Mouse (Mus musculus) hindbrain, embryonic 15.5 days (tissue): ENCODE measurements around the gene Ccdc38. TPM values are rescaled to one million over a fixed set of nuclear protein-coding genes. Genes with fewer than 3 reads are reported as not detected.

Source experiments
- ATAC-seq: fragments of 200-750 bp; cut with Nextera tagmentation; 2 replicates; pipeline ENCODE4 v1.8.0; 2017; ENCODE audit warnings: low read depth, moderate number of reproducible peaks, moderate TSS enrichment; ENCODE audit not compliant: low FRiP score
- H3K27ac ChIP-seq: fragments of 300-500 bp; sonication (generic); replicated peaks from 2 replicates; pipeline ENCODE4 v1.5.1; 2015; ENCODE audit warnings: mild to moderate bottlenecking, inconsistent platforms
- H3K27me3 ChIP-seq: fragments of 300-500 bp; sonication (generic); 2 replicates; pipeline ENCODE4 v1.6.1; 2015; ENCODE audit warnings: control low read depth, inconsistent platforms
- H3K36me3 ChIP-seq: fragments of 300-500 bp; sonication (generic); 2 replicates; pipeline ENCODE4 v1.6.1; 2015; ENCODE audit warnings: control low read depth, inconsistent platforms
- H3K4me1 ChIP-seq: fragments of 300-500 bp; sonication (generic); replicated peaks from 2 replicates; pipeline ENCODE4 v1.6.1; 2015; ENCODE audit warnings: control low read depth, inconsistent platforms
- H3K4me2 ChIP-seq: fragments of 300-500 bp; sonication (generic); 2 replicates; pipeline ENCODE4 v1.6.1; 2015; ENCODE audit warnings: moderate library complexity, mild to moderate bottlenecking, inconsistent platforms
- H3K4me3 ChIP-seq: fragments of 300-500 bp; sonication (generic); 2 replicates; pipeline ENCODE4 v1.5.1; 2015; ENCODE audit warnings: mild to moderate bottlenecking, inconsistent platforms
- H3K9ac ChIP-seq: fragments of 300-500 bp; sonication (generic); 2 replicates; pipeline ENCODE4 v1.6.1; 2015; ENCODE audit warnings: inconsistent platforms
- H3K9me3 ChIP-seq: fragments of 300-500 bp; sonication (generic); 2 replicates; pipeline ENCODE4 v1.6.1; 2016; ENCODE audit warnings: control low read depth, inconsistent platforms
- WGBS: fragments of 180-500 bp; shearing (Covaris S2); methylation state at CpG from one replicate; pipeline ENCODE4 v1.1.7; 2015; 5-methylcytosine and 5-hydroxymethylcytosine counted together
- polyA plus RNA-seq: library from polyadenylated mRNA; unstranded; fragments of >200 nt; fragmentation: Nextera tagmentation; extraction: Ambion mirVana; gene quantifications from 2 replicates; pipeline ENCODE4 v1.2.1, GENCODE M21; 2015

Gene Ccdc38
- polyA plus RNA-seq: 0.35 and 0.39 TPM in 2 replicates

- 69% methylated on average over 17 of the region's 17 CpGs for WGBS
- H3K4me2 ChIP-seq: peak within 1 kb of the TSS; percentile 88
- H3K27ac ChIP-seq: no peak within 1 kb of the TSS
- H3K36me3 ChIP-seq: no peaks in the 10 kb centered on the region
- peaks cover 12% of the 10 kb centered on the region for H3K4me1 ChIP-seq
- H3K27me3 ChIP-seq: 0 out of 2 replicates have a peak, but pooled peaks cover 2% of the 10 kb centered on the region
- peak; percentile 5; the same call in 1 of the 2 replicates for ATAC-seq
- peak within 1 kb of the TSS; percentile 45 for H3K9ac ChIP-seq
- peak within 1 kb of the TSS; percentile 42 for H3K4me3 ChIP-seq
- H3K9me3 ChIP-seq: no peaks in the 10 kb centered on the region
Observed at GRCm38 (mm10) chr10:93540431-93541210, at the start of gene Ccdc38. TSS of gene Ccdc38 (plus strand) at chr10:93540632.

- 51% methylated on average over 10 of the region's 10 CpGs for WGBS
- no peak overlapping the region for H3K9ac ChIP-seq
- H3K27me3 ChIP-seq: no peaks in the 10 kb centered on the region
- H3K4me2 ChIP-seq: no peak overlapping the region
- no peak overlapping the region for H3K27ac ChIP-seq
- no peaks in the 10 kb centered on the region for H3K36me3 ChIP-seq
- no peak overlapping the region for H3K4me3 ChIP-seq
- ATAC-seq: no peak
- H3K4me1 ChIP-seq: no peaks in the 10 kb centered on the region
- H3K9me3 ChIP-seq: no peaks in the 10 kb centered on the region
Observed at GRCm38 (mm10) chr10:93500864-93501263, 39.6 kb upstream of the Ccdc38 start.

- Histone ChIP-seq H3K9ac (no peak overlapping the region), H3K4me1 (no peaks in the 10 kb centered on the region), H3K27ac (no peak overlapping the region), H3K36me3 (no peaks in the 10 kb centered on the region), H3K4me3 (no peak overlapping the region), H3K4me2 (no peak overlapping the region), H3K27me3 (no peaks in the 10 kb centered on the region), H3K9me3 (no peaks in the 10 kb centered on the region)
- WGBS: 82% methylated on average over 10 of the region's 10 CpGs
- no peak for ATAC-seq
Observed at GRCm38 (mm10) chr10:93501346-93501745, 39.1 kb upstream of the Ccdc38 start.

GRCm38 (mm10) chr10:93508383-93508970 is 32.0 kb upstream of the Ccdc38 start:
- H3K4me3 ChIP-seq: no peak overlapping the region
- H3K27me3 ChIP-seq: no peaks in the 10 kb centered on the region
- no peak overlapping the region for H3K27ac ChIP-seq
- no peak for ATAC-seq
- 66% methylated on average over 7 of the region's 7 CpGs for WGBS
- no peaks in the 10 kb centered on the region for H3K4me1 ChIP-seq
- no peak overlapping the region for H3K4me2 ChIP-seq
- H3K9me3 ChIP-seq: no peaks in the 10 kb centered on the region
- no peaks in the 10 kb centered on the region for H3K36me3 ChIP-seq
- H3K9ac ChIP-seq: no peak overlapping the region

GRCm38 (mm10) chr10:93509532-93510153 is 30.8 kb upstream of the Ccdc38 start:
- WGBS: 93% methylated on average over 15 of the region's 15 CpGs
- Histone ChIP-seq H3K36me3 (no peaks in the 10 kb centered on the region), H3K4me3 (no peak overlapping the region), H3K27me3 (no peaks in the 10 kb centered on the region), H3K4me2 (no peak overlapping the region), H3K9ac (no peak overlapping the region), H3K27ac (no peak overlapping the region), H3K4me1 (no peaks in the 10 kb centered on the region), H3K9me3 (no peaks in the 10 kb centered on the region)
- ATAC-seq: no peak

- Histone ChIP-seq H3K4me3 (no peak overlapping the region), H3K36me3 (no peaks in the 10 kb centered on the region), H3K9ac (no peak overlapping the region), H3K27me3 (no peaks in the 10 kb centered on the region), H3K4me1 (no peaks in the 10 kb centered on the region), H3K9me3 (no peaks in the 10 kb centered on the region), H3K27ac (no peak overlapping the region), H3K4me2 (no peak overlapping the region)
- 27% methylated on average over 1 of the region's 1 CpGs for WGBS
- no peak for ATAC-seq
Observed at GRCm38 (mm10) chr10:93515419-93515818, 25.0 kb upstream of the Ccdc38 start.

- Histone ChIP-seq H3K4me2 (no peak overlapping the region), H3K4me1 (no peaks in the 10 kb centered on the region), H3K9me3 (no peaks in the 10 kb centered on the region), H3K27me3 (no peaks in the 10 kb centered on the region), H3K36me3 (no peaks in the 10 kb centered on the region), H3K4me3 (no peak overlapping the region), H3K27ac (no peak overlapping the region), H3K9ac (no peak overlapping the region)
- WGBS: 89% methylated on average over 12 of the region's 12 CpGs
- ATAC-seq: no peak
Observed at GRCm38 (mm10) chr10:93515927-93516326, 24.5 kb upstream of the Ccdc38 start.

GRCm38 (mm10) chr10:93517754-93518153 is 22.7 kb upstream of the Ccdc38 start:
- Histone ChIP-seq H3K27me3 (no peaks in the 10 kb centered on the region), H3K4me3 (no peak overlapping the region), H3K36me3 (no peaks in the 10 kb centered on the region), H3K9ac (no peak overlapping the region), H3K4me2 (no peak overlapping the region), H3K4me1 (no peaks in the 10 kb centered on the region), H3K27ac (no peak overlapping the region), H3K9me3 (no peaks in the 10 kb centered on the region)
- ATAC-seq: no peak
- 42% methylated on average over 4 of the region's 4 CpGs for WGBS

GRCm38 (mm10) chr10:93518186-93518585 is 22.2 kb upstream of the Ccdc38 start:
- H3K36me3 ChIP-seq: no peaks in the 10 kb centered on the region
- H3K4me3 ChIP-seq: no peak overlapping the region
- no peaks in the 10 kb centered on the region for H3K27me3 ChIP-seq
- no peak overlapping the region for H3K27ac ChIP-seq
- no peaks in the 10 kb centered on the region for H3K9me3 ChIP-seq
- no peak for ATAC-seq
- no peak overlapping the region for H3K4me2 ChIP-seq
- no peaks in the 10 kb centered on the region for H3K4me1 ChIP-seq
- no peak overlapping the region for H3K9ac ChIP-seq
- WGBS: 91% methylated on average over 4 of the region's 4 CpGs

GRCm38 (mm10) chr10:93518620-93519019 is 21.8 kb upstream of the Ccdc38 start:
- 97% methylated on average over 2 of the region's 2 CpGs for WGBS
- ATAC-seq: no peak

GRCm38 (mm10) chr10:93519159-93519558 is 21.3 kb upstream of the Ccdc38 start:
- ATAC-seq: no peak
- no peaks in the 10 kb centered on the region for H3K4me1 ChIP-seq
- H3K27me3 ChIP-seq: no peaks in the 10 kb centered on the region
- H3K36me3 ChIP-seq: no peaks in the 10 kb centered on the region
- WGBS: 95% methylated on average over 8 of the region's 8 CpGs
- H3K4me2 ChIP-seq: no peak overlapping the region
- H3K9ac ChIP-seq: no peak overlapping the region
- no peaks in the 10 kb centered on the region for H3K9me3 ChIP-seq
- H3K27ac ChIP-seq: no peak overlapping the region
- no peak overlapping the region for H3K4me3 ChIP-seq

More at GRCm38 (mm10) chr10:93518620-93519019, 21.8 kb upstream of the Ccdc38 start:
- H3K36me3 ChIP-seq: no peaks in the 10 kb centered on the region
- no peak overlapping the region for H3K4me2 ChIP-seq
- H3K4me1 ChIP-seq: no peaks in the 10 kb centered on the region
- H3K9ac ChIP-seq: no peak overlapping the region
- H3K27me3 ChIP-seq: no peaks in the 10 kb centered on the region
- no peak overlapping the region for H3K4me3 ChIP-seq
- no peaks in the 10 kb centered on the region for H3K9me3 ChIP-seq
- no peak overlapping the region for H3K27ac ChIP-seq

GRCm38 (mm10) chr10:93519756-93520155 is 20.7 kb upstream of the Ccdc38 start:
- H3K9me3 ChIP-seq: no peaks in the 10 kb centered on the region
- ATAC-seq: no peak
- H3K27ac ChIP-seq: no peak overlapping the region
- no peaks in the 10 kb centered on the region for H3K4me1 ChIP-seq
- 85% methylated on average over 5 of the region's 5 CpGs for WGBS
- H3K9ac ChIP-seq: no peak overlapping the region
- H3K27me3 ChIP-seq: no peaks in the 10 kb centered on the region
- H3K4me3 ChIP-seq: no peak overlapping the region
- H3K36me3 ChIP-seq: no peaks in the 10 kb centered on the region
- no peak overlapping the region for H3K4me2 ChIP-seq
